Mouse (Mus musculus) left cerebral cortex, postnatal 25 days (tissue): Measurements from ENCODE around the gene Frmd4a. TPM values are rescaled to one million over a fixed set of nuclear protein-coding genes. Genes with fewer than 3 reads are reported as not detected.
"Not testable (repeated sequence)": the region's sequence is repeated elsewhere in the genome, so short reads cannot be mapped to it uniquely, and the experiment has no call there.

Source experiments
- DNase-seq, 2 experiments: peaks; one replicate each; pipeline ENCODE4 v3.0.0; 2022; ENCODE audit warnings: low spot score in 2 of 2, mixed read lengths in 1 of 2
- intact Hi-C: fragments of 180-260 bp; cut with DNase I; formaldehyde crosslinking; loops from one replicate; pipeline ENCODE4 v1.15.1; 2025
- total RNA-seq, 2 experiments: library from RNA; stranded (reverse); gene quantifications; 2 replicates each; pipeline ENCODE4 v1.2.3; 2021

Gene Frmd4a
- total RNA-seq, 2 experiments from 2014 or later: 59.3 to 71.4 TPM

DNA sequence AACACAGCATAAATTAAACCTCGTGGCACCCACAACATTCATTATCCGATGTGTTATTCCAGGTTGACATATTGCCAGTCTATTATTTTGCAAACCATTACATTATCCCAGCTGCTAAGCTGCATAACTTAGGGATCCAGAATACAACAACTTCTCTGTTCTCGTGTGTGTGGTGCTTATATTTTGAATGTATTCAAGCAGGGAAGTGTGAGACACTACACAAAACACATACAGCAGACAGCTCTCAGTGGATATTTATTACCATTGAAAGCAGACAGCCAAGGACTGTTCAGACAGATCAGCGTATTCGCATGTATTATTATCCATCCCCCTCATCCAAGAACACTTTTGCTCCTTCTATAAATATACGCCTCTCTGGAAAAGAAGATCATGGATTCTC is 289.6 kb downstream of the Frmd4a start:
- peak in 1 of 2 experiments; percentile 19 for DNase-seq
- intact Hi-C loops: no loop called here

DNA sequence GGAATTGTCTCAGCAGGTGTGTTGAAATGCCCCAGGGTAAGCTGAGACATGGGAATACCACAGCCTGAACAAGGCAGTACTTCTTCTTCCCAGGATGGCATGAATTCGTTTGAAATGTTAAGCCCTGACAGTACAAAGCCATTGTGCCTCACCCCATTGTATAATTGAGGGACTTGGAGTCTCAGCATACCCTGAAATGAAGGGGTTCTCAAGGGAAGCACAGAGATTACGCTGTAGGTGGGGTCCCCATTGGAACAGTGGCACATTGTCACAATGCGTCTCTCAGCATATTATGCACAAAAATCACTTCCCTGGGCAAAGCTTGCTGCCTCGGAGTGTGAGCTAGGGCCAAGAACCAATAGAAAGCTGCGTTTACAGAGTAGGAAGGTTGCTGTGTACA is 297.0 kb downstream of the Frmd4a start:
- DNase-seq: no peak
- intact Hi-C loops: no loop called here

DNA sequence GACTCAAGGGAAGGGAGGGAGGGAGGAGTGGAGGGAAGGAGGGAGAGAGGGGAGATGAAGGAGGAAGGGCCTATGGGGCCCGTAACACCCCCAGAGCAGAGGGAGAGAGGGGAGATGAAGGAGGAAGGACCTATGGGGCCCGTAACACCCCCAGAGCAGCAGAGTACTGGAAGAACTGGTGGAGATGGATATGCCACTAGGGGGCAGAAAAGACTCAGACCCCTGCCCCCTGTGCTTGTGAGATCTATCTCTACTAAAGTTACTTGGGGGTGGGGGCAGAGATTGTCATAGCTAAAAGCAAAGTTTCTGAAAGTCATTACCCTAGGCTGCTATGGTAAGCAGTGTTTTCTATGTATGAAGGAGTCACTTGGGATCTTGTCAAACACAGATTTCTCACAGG is 299.1 kb downstream of the Frmd4a start:
- DNase-seq: peak in 1 of 2 experiments; percentile 21
- intact Hi-C loops: loop anchor here (5.0 kb wide), 1 partner anchor 176 kb away; no protein-coding TSS in a partner anchor

DNA sequence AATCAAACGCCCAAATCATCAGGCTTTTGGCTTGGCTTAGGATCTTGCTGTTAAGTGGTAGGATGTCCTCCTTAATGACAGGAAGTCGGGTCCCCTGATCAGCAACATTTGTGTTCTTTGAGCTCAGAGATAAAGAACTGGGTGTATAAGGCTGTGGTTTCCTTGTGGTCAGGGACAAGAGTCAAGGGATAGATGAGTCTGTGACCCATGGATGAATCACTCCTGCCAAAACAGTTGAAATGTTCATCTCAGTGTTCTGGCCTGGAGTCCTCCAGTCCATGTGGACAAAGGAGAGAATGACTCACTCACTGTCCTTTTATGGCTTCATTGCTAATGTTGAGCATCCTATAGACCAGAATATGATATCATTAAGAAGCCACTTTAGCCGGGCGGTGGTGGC is 300.6 kb downstream of the Frmd4a start:
- DNase-seq: no peak
- intact Hi-C loops: loop anchor here (5.0 kb wide), 1 partner anchor 174 kb away; no protein-coding TSS in a partner anchor

DNA sequence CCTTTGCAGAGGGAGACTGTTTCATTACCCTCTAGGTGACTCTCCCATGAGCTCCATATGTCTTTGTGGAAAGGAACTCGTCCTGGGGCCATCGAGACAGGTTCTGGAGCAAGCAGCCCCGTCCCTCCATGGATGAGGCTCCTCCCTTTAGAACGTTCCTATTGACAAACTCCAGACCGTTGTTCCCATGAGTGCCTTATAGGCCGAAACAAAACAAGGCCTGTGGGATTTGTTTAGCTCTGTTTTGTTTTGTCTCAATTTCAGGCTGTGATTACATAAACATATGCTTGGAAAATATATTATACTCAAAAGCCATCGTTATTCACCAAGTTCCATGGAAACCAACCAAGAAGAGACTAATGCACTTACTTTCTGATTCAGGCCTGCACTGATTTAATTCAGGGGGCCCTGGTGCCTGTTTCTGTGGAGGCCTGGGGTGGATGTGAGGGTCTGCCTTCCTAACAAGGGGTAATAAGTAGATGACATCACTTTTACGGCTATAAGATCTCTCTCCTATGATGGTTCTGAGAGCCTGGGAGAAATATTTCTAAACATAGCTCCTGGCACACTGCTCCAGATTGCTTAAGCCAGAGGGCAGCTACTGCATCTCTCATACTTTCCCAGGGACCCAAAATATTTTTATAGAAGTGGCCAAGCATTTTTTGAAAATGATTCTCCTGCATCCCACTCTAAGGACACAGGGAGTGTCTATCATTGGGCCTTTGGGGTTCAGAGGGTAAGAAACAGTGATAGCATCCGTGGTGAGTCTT is 308.9 kb downstream of the Frmd4a start:
- no peak for DNase-seq
- intact Hi-C loops: no loop called here

DNA sequence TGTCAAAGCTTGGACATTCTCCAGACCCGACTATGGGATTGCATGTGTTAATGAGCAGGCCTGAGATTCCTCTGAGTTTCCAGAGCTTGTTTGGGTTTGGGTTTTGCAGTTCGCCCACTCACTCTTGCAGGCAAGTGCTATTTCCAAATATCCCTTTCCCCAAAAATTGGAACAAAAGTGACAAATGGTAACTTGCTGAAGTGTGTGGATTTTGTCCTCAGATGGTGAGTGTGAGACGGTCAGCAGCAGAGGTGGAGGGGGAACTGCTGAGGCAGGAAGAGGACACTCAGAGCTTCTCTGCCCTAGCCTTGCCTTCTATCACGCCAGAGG is 309.5 kb downstream of the Frmd4a start:
- DNase-seq: peak; percentile 33 to 76
- intact Hi-C loops: no loop called here

DNA sequence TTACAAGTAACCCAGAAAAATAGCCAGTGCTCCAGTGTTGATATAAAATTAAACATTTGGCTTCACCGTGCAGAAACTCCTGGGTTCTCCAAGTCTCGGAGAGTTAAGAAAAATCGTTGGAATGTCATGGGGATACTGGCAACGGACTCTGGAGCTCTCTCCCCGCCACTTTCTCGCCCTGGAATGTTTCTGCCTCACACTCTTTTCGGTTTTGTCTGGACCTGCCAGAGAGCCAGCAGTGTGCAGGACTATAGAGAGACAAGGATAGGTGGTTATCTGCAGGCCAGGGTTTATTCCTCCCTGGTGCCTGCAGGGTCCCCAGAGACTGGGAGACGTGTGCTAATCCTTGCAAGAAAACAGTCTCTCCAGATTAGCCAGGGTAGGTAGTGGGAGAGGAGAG is 314.9 kb downstream of the Frmd4a start:
- DNase-seq: no peak
- intact Hi-C loops: no loop called here

DNA sequence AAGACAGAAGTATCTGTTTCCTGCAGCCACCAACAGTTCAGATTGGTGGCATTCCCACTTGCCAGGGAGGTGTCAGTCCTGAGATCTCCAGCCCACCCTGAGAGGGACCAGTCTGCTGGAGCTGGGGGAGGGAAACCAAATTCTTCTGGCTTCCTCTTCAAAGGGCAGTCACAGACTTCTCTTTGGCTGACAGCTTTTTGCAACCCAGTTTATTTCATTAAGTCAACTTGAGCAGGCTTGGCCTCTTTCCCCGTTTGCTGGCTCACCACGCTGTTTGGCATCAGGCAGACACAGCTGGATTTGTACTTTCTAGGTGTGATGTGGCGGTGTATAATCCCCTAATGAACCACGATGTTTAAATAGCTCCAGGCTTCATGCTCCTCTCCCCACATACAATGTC is 316.7 kb downstream of the Frmd4a start:
- intact Hi-C loops: no loop called here
- peak in 1 of 2 experiments; percentile 16 for DNase-seq

DNA sequence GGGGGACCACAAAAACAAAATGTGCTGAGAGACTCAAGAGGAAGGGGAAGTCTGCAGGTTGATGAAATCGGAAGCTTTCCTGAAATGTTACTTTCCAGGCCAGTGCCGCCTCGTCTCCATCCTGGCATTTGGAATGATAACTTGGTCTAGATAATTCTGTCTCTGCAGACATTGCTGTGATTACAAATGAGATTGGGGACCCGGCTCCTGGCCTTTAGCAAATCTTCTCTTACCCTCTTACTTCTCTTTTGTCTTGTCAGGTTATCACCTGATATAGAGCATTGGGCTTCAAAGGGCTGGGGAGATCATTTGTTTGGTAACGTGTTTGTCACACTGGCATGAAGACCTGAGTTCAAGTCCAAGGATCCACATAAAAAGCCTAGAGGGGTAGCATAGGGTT is 317.4 kb downstream of the Frmd4a start:
- intact Hi-C loops: no loop called here

DNA sequence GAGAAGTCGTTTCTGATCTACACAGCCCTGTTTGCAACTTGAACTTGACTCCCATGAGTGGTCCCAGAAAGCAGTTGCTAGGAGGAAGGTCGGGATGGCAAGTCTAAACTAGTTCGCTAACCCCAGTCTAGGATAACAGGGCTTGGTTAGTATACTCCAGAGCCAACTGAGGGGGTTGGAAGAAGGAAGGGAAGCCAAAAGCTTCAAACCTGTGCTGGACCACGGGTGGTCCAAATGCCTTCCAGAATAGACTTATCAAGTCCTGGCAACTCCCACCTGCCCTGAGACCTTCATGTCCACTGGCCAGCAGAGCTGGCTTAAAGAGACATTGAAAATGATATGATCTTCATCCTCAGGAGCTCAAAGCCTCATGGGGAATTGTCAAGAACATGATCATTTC is 318.4 kb downstream of the Frmd4a start:
- no peak for DNase-seq
- intact Hi-C loops: no loop called here

More for the DNA sequence above, 317.4 kb downstream of the Frmd4a start:
- DNase-seq: no peak

DNA sequence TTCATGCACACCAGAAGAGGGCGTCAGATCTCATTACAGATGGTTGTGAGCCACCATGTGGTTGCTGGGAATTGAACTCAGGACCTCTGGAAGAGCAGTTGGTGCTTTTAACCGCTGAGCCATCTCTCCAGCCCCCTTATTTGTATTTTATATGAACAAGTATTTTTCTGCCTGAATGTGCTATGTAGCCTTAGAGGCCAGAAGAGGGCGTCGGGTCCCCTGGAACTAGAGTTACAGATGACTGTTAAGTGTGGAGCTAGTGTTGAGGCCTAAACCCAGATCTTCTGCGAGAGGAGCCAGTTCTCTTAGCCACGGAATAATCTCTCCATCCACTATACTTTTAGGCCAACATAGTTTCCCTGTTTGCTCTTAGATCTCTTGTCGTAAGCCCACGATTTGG is 320.8 kb downstream of the Frmd4a start:
- DNase-seq, intact Hi-C loops: not testable (repeated sequence)

DNA sequence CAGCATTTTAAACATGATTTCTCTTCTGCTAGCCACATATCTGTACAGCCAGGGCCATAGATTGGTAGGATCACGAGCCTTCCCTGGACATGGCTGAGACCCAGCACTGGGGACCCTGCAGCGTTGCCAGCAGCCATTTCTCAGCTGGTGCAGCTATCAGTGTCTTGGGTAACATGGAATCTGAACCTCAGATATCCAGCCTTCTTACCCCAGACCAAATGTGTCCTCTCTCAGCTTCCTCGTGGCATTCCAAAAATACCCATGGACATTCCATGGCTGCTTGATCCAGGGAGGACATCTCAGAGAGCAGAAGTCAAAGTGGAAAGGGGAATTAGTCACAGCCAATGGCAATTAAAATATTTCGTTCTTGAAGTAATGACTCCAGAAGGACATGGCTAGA is 321.6 kb downstream of the Frmd4a start:
- no peak for DNase-seq
- intact Hi-C loops: no loop called here

DNA sequence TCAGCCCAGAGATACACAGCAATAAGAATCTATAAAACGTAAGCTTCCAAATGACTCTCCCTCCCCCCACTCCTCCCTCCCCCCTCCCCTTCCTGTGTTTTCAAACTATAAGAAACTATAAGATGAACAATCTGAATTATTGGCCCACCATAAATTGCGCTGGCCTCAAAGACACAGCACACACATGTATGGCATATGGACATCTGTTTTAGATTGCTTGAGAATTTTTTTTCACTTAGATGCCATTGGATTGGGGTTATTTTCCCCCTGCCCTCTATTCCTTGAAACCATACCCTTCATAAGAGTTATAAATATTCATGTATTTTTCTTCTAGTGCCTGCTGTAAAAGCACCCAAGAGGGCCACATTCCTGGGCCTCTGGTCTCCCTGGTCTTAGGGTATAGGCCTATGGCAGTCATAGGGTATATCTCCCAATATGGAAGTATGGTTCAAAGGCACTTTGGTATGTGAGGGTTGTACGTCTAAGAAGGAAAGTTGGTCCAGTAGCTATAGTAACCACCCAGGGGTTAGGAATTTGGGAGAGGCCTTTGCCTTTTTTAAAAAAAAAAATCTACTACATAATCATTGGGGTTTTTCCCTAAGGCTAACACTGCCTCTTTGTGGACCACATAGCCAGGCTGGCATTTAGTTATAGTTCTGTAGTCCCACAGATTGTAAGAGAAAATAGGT is 322.2 kb downstream of the Frmd4a start:
- intact Hi-C loops: no loop called here
- no peak for DNase-seq

DNA sequence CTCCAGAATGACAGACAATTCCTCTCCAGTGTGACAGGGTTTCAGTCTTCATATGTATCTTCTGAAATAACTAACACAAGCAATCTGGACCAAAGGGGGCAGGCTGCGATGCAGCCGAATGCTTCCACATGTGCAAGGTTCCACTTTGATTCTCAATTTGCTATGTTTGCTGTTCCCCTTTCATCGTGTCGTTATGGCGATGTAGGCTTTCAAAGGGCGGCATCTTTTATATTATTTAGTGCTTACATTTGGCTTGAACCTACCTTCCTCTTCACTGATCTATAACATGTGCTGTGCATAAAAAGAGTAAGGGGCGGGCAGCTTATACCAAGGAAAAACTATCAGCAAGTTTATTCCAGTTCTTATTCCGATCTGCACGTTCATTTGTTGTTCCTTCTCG is 322.9 kb downstream of the Frmd4a start:
- intact Hi-C loops: no loop called here
- DNase-seq: no peak

DNA sequence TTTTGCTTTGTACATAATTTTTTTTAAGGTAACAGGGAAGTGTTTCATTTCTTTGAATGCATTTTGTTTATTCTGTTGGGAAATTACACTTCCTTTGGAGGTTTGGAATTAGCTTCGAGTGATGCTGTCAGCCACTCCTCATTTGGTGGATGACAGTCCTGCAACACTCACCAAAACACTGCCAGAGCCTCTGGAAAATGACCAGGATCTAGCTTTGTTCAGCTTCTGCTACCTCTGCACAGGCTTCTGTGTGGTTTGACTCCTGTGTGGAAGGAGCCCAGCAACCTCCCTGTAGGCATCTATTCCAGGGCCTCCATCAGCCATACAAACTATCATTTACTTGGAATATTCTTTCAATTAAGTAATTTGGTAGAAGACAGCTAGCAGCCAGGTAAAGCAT is 323.6 kb downstream of the Frmd4a start:
- intact Hi-C loops: no loop called here
- no peak for DNase-seq

DNA sequence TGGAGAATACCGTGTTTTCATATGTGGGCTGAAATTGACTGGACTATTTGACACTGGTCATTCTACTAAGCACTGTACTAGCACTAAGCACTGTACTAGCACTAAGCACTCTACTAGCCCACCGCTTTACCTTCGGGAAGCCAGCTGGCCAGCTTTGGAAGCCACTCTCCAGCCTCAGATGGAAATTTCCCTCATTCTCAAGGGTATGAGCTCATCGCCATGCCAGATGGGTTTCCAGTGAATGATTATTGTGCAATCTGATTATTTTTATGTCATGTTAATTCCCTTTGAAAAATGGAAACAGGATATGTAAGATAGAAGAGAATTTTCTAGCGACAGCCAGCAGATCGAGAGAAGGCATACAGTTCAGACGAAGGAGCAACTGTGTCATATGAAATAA is 324.5 kb downstream of the Frmd4a start:
- intact Hi-C loops: no loop called here
- no peak for DNase-seq

DNA sequence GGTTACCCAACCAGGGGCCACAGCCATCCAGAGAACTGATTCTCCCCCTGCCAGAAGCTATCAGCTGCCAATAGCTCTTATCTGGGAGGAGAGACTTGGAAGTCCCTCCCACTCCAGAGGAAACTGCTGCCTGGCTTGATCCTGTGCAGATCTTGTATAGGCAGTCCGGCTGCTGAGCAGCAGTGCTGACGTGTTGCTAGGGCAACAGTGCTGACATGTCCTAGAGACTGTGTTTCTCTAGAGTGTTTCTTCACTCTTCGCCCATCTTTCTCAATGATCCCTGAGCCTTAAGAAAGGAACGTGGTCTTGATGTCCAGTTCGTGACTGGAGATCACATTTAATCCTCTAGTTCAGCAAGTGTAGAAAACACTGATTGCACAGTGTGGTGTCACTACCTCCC is 326.9 kb downstream of the Frmd4a start:
- intact Hi-C loops: no loop called here
- DNase-seq: no peak

DNA sequence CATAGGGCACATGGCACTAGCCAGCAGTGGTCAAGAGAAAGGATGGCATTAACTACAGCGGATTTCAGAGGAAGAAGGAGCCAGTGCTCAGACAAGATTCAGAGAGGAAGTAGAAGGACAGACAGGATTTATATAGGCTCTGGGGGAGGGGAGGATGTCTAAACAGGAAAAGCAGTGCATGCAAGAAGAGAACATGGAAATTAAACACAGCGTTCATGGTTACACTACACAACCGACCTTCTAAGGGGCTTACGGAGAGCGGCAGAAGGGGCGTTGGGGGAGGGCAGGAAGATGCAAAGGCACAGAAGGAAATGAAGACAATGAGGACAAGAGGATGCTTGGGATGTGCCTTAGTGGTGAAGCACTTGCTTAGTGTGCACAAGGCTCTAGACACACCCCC is 328.7 kb downstream of the Frmd4a start:
- DNase-seq: peak in 1 of 2 experiments; percentile 40
- intact Hi-C loops: no loop called here

DNA sequence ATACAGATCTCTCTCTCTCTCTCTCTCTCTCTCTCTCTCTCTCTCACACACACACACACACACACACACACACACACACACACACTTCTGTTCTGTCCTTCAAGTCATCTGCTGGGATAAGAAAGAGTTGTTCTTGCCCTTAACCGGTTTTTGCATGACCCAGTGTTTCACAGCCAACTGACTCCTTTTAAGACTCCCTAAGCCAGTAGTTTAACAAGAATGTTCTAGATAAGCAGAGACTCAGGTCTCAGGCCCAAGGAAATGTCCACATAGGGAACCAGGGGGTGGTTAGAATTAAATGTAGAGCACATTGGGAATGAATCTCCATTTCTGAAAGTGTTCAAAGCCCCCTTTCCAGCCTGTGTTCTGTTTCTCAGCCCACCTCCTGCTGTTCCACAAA is 329.4 kb downstream of the Frmd4a start:
- no peak for DNase-seq
- intact Hi-C loops: no loop called here

DNA sequence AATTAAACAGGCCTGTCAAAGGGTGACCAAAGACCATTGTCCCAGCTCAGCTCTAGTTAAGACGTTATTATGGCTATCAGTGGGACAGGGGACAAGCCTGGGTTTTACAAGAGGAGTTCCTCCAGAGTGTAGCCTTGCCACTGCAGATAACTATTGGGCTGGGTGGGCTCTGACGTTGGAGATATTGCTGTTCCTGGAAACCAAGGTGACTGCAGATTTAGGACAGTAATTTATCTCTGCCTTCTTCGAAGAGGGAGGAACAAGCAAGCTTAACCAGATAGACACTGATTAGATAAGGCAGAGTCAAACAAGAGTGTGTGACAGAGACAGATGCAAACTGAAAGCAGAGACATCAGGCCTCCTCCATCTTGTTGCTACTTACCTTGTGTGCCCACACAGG is 330.3 kb downstream of the Frmd4a start:
- intact Hi-C loops: no loop called here
- DNase-seq: no peak

DNA sequence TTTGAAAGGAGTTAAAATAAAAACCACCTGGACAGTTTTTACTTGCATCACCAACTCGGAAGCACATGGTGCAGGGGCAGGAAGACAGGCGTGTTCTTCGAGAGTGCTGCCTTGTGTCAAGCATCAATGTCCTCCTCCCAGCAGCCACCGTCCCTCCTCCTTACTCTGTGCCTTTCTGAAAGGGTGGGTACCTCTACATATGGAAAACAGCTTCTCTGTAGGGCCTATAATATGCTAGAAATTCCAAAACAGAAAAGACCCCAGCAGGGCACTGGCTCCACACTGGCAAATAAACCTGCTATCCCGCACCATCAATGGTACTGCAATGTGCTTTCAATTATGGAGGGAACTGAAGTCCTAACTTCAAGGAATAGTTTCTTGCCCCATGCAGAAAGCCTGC is 331.0 kb downstream of the Frmd4a start:
- intact Hi-C loops: no loop called here
- DNase-seq: no peak
